Mouse (Mus musculus) c-Kit-positive CD71-positive TER-119-positive erythroid progenitor cells, embryonic 14.5 days (primary cell): ENCODE data around the gene Alg5.
"Not testable (repeated sequence)": the region's sequence is repeated elsewhere in the genome, so short reads cannot be mapped to it uniquely, and the experiment has no call there.

Experiments used
- DNase-seq: peaks from one replicate; pipeline ENCODE4 v3.0.0-alpha.2; 2013; ENCODE audit warnings: low spot score

Gene Alg5

GRCm38 (mm10) chr3:54737317-54737716 lies 2.0 kb downstream of the Alg5 start:
- no peak for DNase-seq

DNA sequence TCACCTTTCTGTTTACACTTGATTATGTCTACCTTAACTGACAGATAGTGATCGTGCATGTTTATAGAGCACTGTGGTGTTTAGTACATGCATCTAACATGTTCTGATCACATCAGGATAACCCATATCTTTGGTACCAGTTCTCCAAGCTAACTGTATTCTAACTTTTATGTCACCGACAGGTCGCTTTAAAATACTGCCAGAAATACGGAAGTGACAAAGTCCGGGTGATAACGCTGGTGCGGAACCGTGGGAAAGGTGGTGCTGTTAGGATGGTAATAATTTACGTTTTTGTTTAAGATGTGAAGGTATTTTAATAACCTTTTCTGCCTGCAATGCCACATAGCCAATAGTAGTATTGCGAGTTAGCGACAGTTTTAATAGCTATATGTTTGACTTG lies 6.6 kb downstream of the Alg5 start:
- no peak for DNase-seq

GRCm38 (mm10) chr3:54745799-54746198 lies 10.5 kb downstream of the Alg5 start:
- no peak for DNase-seq

- no peak for DNase-seq
Observed at GRCm38 (mm10) chr3:54753411-54753810, 18.1 kb downstream of the Alg5 start.

GRCm38 (mm10) chr3:54755145-54756041 lies 20.1 kb downstream of the Alg5 start, which contains the start of gene Smad9:
Smad9 (plus strand) TSS chr3:54755582.
- no peak for DNase-seq

DNA sequence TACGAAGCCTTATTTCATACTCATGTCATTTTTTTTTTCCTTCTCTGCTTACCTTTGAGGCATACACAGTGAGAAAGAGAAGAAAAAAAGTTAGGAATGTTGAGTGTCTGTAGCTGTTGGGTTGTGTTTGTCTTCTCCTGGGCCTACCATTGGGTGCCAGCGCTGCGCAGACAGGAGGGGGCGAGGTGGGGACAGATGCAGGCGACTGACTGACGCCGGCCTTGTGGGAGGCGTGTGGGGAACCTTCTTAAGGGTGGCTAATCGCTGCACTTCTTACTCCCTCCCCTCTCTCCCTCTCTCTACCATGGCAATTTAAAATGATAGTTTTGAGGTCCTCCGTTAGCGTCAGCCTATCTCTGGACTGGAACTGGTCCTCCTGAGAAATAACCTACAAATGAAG lies 20.7 kb downstream of the Alg5 start:
- DNase-seq = no peak

DNA sequence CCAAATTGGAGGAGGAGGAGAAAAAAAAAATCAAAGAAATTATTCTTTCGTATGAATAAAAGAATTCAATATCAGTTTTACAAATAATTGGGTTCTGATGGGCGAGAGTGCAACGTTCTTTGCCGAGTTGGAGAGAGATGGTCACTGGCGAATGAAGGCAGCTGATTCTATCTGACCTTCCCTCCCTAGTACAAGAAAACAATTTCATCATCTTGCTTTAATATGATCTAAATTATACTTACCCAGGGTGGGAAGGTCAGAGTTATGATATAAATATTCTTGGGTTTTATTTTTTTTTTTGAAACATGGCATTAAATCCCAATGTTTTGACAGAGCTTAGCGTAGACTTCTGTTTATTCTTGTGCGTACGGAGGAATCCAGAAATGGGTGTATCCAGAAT lies 22.1 kb downstream of the Alg5 start:
- DNase-seq = no peak

GRCm38 (mm10) chr3:54759211-54759610 lies 23.9 kb downstream of the Alg5 start:
- DNase-seq = no peak

- DNase-seq = no peak
Observed at GRCm38 (mm10) chr3:54760321-54761115, 25.2 kb downstream of the Alg5 start.

GRCm38 (mm10) chr3:54761258-54761657 lies 25.9 kb downstream of the Alg5 start:
- no peak for DNase-seq

DNA sequence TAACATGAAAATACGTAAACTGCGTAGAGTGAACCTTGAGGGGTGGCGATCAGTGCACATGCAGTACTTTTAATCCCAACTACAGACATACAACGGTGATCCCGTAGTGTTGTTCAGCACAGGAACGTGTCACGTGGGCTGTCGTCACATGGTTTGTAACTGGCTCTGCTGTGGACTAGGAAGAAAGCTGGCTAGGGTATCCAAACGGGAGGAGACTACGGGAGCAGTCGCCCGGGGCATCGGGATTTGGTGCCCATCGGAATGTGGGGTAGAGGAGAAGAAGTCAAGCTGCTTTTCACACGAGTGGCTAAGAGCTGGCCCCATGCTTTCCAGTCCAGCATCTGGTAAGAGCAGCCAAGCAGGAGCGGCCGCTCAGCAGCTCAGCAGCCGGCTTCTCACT lies 29.1 kb downstream of the Alg5 start:
- DNase-seq = no peak

- DNase-seq = not testable (repeated sequence)
Observed at GRCm38 (mm10) chr3:54765521-54765920, 30.2 kb downstream of the Alg5 start.

- no peak for DNase-seq
Observed at GRCm38 (mm10) chr3:54766034-54766433, 30.7 kb downstream of the Alg5 start.

DNA sequence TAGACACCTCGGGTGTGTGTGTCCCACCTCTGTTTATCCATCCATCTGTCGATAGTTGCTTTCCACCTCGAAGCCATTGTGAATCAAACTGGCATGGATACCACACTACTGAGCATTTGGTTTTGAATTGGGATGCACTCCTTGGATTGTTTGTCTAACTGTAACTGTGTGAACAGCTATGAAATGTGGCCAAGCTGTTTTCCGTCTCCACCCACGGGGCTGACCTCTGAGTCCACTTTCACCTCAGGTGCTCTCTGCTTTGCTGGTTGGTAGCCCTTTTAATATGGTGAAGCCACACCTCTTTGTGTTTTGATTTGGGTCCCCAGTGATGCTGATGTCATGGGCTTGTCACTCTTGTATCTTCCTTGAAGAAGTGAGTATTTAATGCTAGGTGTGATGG lies 31.5 kb downstream of the Alg5 start:
- DNase-seq = no peak

- no peak for DNase-seq
Observed at GRCm38 (mm10) chr3:54768592-54768991, 33.3 kb downstream of the Alg5 start.

- no peak for DNase-seq
Observed at GRCm38 (mm10) chr3:54769349-54770275, 34.3 kb downstream of the Alg5 start.

DNA sequence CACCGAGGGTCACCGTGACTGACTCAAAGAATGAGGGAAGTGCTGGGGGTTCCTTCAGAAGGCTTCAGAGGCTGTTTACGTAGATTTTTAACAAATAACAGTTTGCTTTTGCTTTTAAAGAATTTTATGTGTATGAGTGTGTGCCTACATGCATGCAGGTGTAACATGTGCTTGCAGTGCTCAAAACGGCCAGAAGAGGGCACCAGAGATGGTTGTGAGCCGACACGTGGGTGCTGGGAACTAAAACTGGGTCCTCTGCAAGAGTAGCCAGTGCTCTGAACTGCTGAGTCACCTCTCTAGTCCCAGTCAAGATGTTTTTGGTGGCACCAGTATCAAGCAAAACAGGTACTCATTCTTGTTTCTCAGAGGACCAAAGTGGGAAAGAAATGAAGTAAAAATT lies 38.3 kb downstream of the Alg5 start:
- no peak for DNase-seq

- no peak for DNase-seq
Observed at GRCm38 (mm10) chr3:54775989-54776631, 40.8 kb downstream of the Alg5 start.

GRCm38 (mm10) chr3:54790601-54791000 lies 55.3 kb downstream of the Alg5 start:
- DNase-seq = no peak

- DNase-seq = no peak
Observed at GRCm38 (mm10) chr3:54791822-54792677, 56.7 kb downstream of the Alg5 start.

- DNase-seq = no peak
Observed at GRCm38 (mm10) chr3:54793762-54794161, 58.4 kb downstream of the Alg5 start.
